Mouse (Mus musculus) embryonic facial prominence, embryonic 13.5 days (tissue): ENCODE data around the gene Csnk1g1. TPM values are rescaled to one million over a fixed set of nuclear protein-coding genes. Genes with fewer than 3 reads are reported as not detected.

ENCODE experiments used
- ATAC-seq: fragments of 200-750 bp; cut with Nextera tagmentation; 2 replicates; pipeline ENCODE4 v1.8.0; 2017; ENCODE audit warnings: low read depth; ENCODE audit not compliant: insufficient number of reproducible peaks, insufficient read depth, low FRiP score, low TSS enrichment
- H3K27ac ChIP-seq: fragments of 300-500 bp; sonication (generic); 2 replicates; pipeline ENCODE4 v1.5.1; 2015; ENCODE audit warnings: moderate library complexity, mild to moderate bottlenecking, inconsistent platforms
- H3K27me3 ChIP-seq: fragments of 300-500 bp; sonication (generic); 2 replicates; pipeline ENCODE4 v1.6.1; 2015; ENCODE audit warnings: mild to moderate bottlenecking, inconsistent platforms
- H3K36me3 ChIP-seq: fragments of 300-500 bp; sonication (generic); 2 replicates; pipeline ENCODE4 v1.6.1; 2015; ENCODE audit warnings: mild to moderate bottlenecking, inconsistent platforms
- H3K4me1 ChIP-seq: fragments of 300-500 bp; sonication (generic); 2 replicates; pipeline ENCODE4 v1.6.1; 2015; ENCODE audit warnings: inconsistent platforms
- H3K4me2 ChIP-seq: fragments of 300-500 bp; sonication (generic); 2 replicates; pipeline ENCODE4 v1.6.1; 2015; ENCODE audit warnings: moderate library complexity, mild to moderate bottlenecking, inconsistent platforms
- H3K4me3 ChIP-seq: fragments of 300-500 bp; sonication (generic); 2 replicates; pipeline ENCODE4 v1.5.1; 2015; ENCODE audit warnings: mild to moderate bottlenecking, inconsistent platforms
- H3K9ac ChIP-seq: fragments of 300-500 bp; sonication (generic); 2 replicates; pipeline ENCODE4 v1.6.1; 2015; ENCODE audit warnings: mild to moderate bottlenecking, inconsistent platforms
- H3K9me3 ChIP-seq: fragments of 300-500 bp; sonication (generic); 2 replicates; pipeline ENCODE4 v1.6.1; 2016; ENCODE audit warnings: inconsistent platforms
- WGBS: fragments of 180-500 bp; shearing (Covaris S2); methylation state at CpG from one replicate; pipeline ENCODE4 v1.1.7; 2015; ENCODE audit warnings: mixed read lengths; 5-methylcytosine and 5-hydroxymethylcytosine counted together
- polyA plus RNA-seq: library from polyadenylated mRNA; unstranded; fragments of >200 nt; fragmentation: Nextera tagmentation; extraction: Ambion mirVana; gene quantifications from 2 replicates; pipeline ENCODE4 v1.2.1, GENCODE M21; 2015

Csnk1g1 gene
- polyA plus RNA-seq, 1 experiment from 2014 or later, result 22.8 TPM

DNA sequence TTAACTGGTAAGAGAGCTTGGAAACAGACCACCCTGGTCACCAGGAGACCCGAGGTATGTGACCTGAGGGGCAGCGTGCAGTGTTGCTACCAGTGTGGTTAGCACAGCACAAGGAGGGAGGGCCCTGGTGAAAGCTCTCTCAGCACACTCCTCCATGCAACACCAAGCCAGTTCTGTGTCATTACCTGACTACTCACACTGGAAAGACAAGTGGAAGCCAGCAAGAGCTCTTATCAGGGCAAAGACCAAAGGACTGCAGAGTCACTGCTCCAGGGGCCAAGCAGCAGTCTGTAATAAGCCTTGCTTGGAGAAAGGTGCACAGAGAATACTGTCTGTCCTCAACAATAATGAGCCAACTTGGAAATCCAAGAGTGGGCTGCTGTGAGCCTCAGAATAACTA, 183.9 kb downstream of the Csnk1g1 start:
- Histone ChIP-seq H3K4me1 (peaks cover 14% of the 10 kb centered on the region; the same call in 1 of the 2 replicates), H3K4me3 (no peak overlapping the region), H3K27me3 (no peaks in the 10 kb centered on the region), H3K9me3 (no peaks in the 10 kb centered on the region), H3K9ac (peak overlapping the region; percentile 21; the same call in 1 of the 2 replicates), H3K4me2 (no peak overlapping the region), H3K27ac (peak overlapping the region; percentile 16; the same call in 1 of the 2 replicates), H3K36me3 (peaks cover 96% of the 10 kb centered on the region)
- ATAC-seq, result no peak
- WGBS, result 55% methylated on average over 2 of the region's 2 CpGs

Other genes starting within 250 kb of the Csnk1g1 start
- gene Oaz2, start 240.9 kb upstream of the Csnk1g1 start, polyA plus RNA-seq, result 295 and 315 TPM in 2 replicates
- gene Zfp609, start 81.4 kb upstream of the Csnk1g1 start, polyA plus RNA-seq, result 7.2 and 8.4 TPM in 2 replicates
- 218 and 232 TPM in 2 replicates for gene Pclaf, start 18.7 kb upstream of the Csnk1g1 start, polyA plus RNA-seq
- gene Trip4, start 130 bp upstream of the Csnk1g1 start, polyA plus RNA-seq, result 40.1 and 40.8 TPM in 2 replicates
- 568 and 589 TPM in 2 replicates for gene Ppib, start 151.3 kb downstream of the Csnk1g1 start, polyA plus RNA-seq
- 5.3 and 5.6 TPM in 2 replicates for gene Snx22, start 160.8 kb downstream of the Csnk1g1 start, polyA plus RNA-seq
- gene Snx1, start 217.7 kb downstream of the Csnk1g1 start, polyA plus RNA-seq, result 119 and 131 TPM in 2 replicates
- gene Ciao2a, start 217.7 kb downstream of the Csnk1g1 start, polyA plus RNA-seq, result 177 and 184 TPM in 2 replicates
- 5.3 and 6.7 TPM in 2 replicates for gene Dapk2, start 249.3 kb downstream of the Csnk1g1 start, polyA plus RNA-seq